Mouse (Mus musculus): ENCODE measurements around the gene Syn3. TPM values are rescaled to one million over a fixed set of nuclear protein-coding genes. Genes with fewer than 3 reads are reported as not detected.
A peak's percentile ranks its signal among the peaks of the same experiment; 100 is the strongest.
"Not testable (repeated sequence)": the region's sequence is repeated elsewhere in the genome, so short reads cannot be mapped to it uniquely, and the experiment has no call there.

The Syn3 gene
- 6.9 and 7.1 TPM in 2 replicates for polyA plus RNA-seq (2014; fragmentation: Nextera tagmentation; extraction: Ambion mirVana)

GRCm38 (mm10) chr10:86498673-86499391, at the start of gene Syn3:
TSS of gene Syn3 (minus strand) at chr10:86498896.
- H3K9ac ChIP-seq (ENCODE audit: low read length): peak within 1 kb of the TSS; percentile 78
- no peaks in the 10 kb centered on the region for H3K9me3 ChIP-seq (ENCODE audit: control insufficient read depth, low read length)
- 0% methylated on average over 21 of the region's 21 CpGs for WGBS
- peak; percentile 99 for ATAC-seq (replicated peaks; ENCODE audit: low FRiP score)
- peak within 1 kb of the TSS; percentile 73 for H3K4me2 ChIP-seq (ENCODE audit: low read depth, low read length, severe bottlenecking)
- H3K4me1 ChIP-seq (replicated peaks; ENCODE audit: control insufficient read depth, insufficient read depth, low read length): no peaks in the 10 kb centered on the region
- DNase-seq (ENCODE audit: low spot score): peak; percentile 95
- no peaks in the 10 kb centered on the region for H3K27me3 ChIP-seq (ENCODE audit: control insufficient read depth, insufficient read depth, low read length)
- no peak within 1 kb of the TSS for H3K27ac ChIP-seq (ENCODE audit: low read depth, low read length)
- H3K4me3 ChIP-seq (ENCODE audit: low read depth, low read length): peak within 1 kb of the TSS; percentile 51
- H3K36me3 ChIP-seq (ENCODE audit: control insufficient read depth, insufficient read depth, low read length): no peaks in the 10 kb centered on the region

- not testable (repeated sequence) for H3K4me2 ChIP-seq (ENCODE audit: low read depth, low read length, severe bottlenecking); H3K4me3 ChIP-seq (ENCODE audit: low read depth, low read length); ATAC-seq (replicated peaks; ENCODE audit: low FRiP score); H3K4me1 ChIP-seq (replicated peaks; ENCODE audit: control insufficient read depth, insufficient read depth, low read length); H3K9ac ChIP-seq (ENCODE audit: low read length); H3K27me3 ChIP-seq (ENCODE audit: control insufficient read depth, insufficient read depth, low read length); H3K9me3 ChIP-seq (ENCODE audit: control insufficient read depth, low read length); H3K27ac ChIP-seq (ENCODE audit: low read depth, low read length); DNase-seq (ENCODE audit: low spot score); H3K36me3 ChIP-seq (ENCODE audit: control insufficient read depth, insufficient read depth, low read length)
- WGBS: 90% methylated on average over 2 of the region's 5 CpGs
Measured at GRCm38 (mm10) chr10:86526357-86526874, 27.7 kb upstream of the Syn3 start.

DNA sequence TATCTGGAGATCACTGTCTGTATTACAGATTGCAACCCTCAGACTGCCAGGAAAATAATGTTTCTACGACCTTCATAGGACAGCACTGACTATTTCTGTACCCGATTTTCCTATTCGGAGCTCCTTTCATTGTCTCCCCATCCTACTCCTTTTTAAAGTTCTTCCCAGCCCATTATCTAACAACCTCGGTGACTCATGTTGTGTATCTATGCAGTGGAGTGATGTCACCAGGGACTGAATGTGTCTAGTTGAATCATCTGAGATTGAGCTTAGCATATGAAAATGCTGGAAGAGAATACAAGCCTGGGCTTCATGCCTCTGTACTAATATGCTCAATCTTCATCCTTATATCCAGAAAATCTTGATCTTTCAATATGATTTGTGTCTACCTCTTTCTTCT, 15.1 kb upstream of the Syn3 start:
- H3K27ac ChIP-seq (ENCODE audit: low read depth, low read length): no peak overlapping the region
- H3K27me3 ChIP-seq (ENCODE audit: control insufficient read depth, insufficient read depth, low read length): no peaks in the 10 kb centered on the region
- WGBS: 92% methylated on average over 4 of the region's 4 CpGs
- no peak for ATAC-seq (replicated peaks; ENCODE audit: low FRiP score)
- H3K9ac ChIP-seq (ENCODE audit: low read length): no peak overlapping the region
- no peaks in the 10 kb centered on the region for H3K36me3 ChIP-seq (ENCODE audit: control insufficient read depth, insufficient read depth, low read length)
- no peak for DNase-seq (ENCODE audit: low spot score)
- no peak overlapping the region for H3K4me2 ChIP-seq (ENCODE audit: low read depth, low read length, severe bottlenecking)
- H3K4me3 ChIP-seq (ENCODE audit: low read depth, low read length): no peak overlapping the region
- no peaks in the 10 kb centered on the region for H3K4me1 ChIP-seq (replicated peaks; ENCODE audit: control insufficient read depth, insufficient read depth, low read length)
- no peaks in the 10 kb centered on the region for H3K9me3 ChIP-seq (ENCODE audit: control insufficient read depth, low read length)

- H3K9me3 ChIP-seq (ENCODE audit: control insufficient read depth, low read length): no peaks in the 10 kb centered on the region
- no peaks in the 10 kb centered on the region for H3K27me3 ChIP-seq (ENCODE audit: control insufficient read depth, insufficient read depth, low read length)
- H3K36me3 ChIP-seq (ENCODE audit: control insufficient read depth, insufficient read depth, low read length): no peaks in the 10 kb centered on the region
- H3K4me3 ChIP-seq (ENCODE audit: low read depth, low read length): no peak overlapping the region
- no peak overlapping the region for H3K4me2 ChIP-seq (ENCODE audit: low read depth, low read length, severe bottlenecking)
- no peaks in the 10 kb centered on the region for H3K4me1 ChIP-seq (replicated peaks; ENCODE audit: control insufficient read depth, insufficient read depth, low read length)
- H3K9ac ChIP-seq (ENCODE audit: low read length): no peak overlapping the region
- DNase-seq (ENCODE audit: low spot score) (no peak), ATAC-seq (replicated peaks; ENCODE audit: low FRiP score) (no peak)
- H3K27ac ChIP-seq (ENCODE audit: low read depth, low read length): no peak overlapping the region
Measured at GRCm38 (mm10) chr10:86510941-86511340, 12.2 kb upstream of the Syn3 start.

DNA sequence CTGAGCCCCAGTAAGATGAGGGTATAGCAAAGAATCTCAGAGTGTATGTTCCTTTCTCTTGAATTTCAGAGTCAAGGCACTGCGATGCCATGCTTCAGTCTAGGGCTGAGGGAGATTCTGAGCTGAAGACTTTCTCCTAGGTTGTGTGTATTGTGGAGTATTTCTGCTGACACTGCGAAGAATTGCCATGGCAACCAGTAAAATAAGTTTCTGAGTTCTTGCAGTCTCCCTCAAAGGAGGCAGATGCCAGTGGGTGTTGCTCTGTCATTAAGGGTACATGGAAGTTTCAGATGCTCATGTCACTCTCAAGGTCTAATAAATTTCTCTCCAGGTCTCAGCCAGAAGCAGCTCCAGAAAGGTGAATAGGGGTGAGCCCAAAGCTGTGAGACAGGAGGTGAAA, 3.4 kb upstream of the Syn3 start:
- DNase-seq (ENCODE audit: low spot score) (no peak), ATAC-seq (replicated peaks; ENCODE audit: low FRiP score) (no peak)
- Histone ChIP-seq H3K4me2 (ENCODE audit: low read depth, low read length, severe bottlenecking) (no peak overlapping the region), H3K27me3 (ENCODE audit: control insufficient read depth, insufficient read depth, low read length) (no peaks in the 10 kb centered on the region), H3K36me3 (ENCODE audit: control insufficient read depth, insufficient read depth, low read length) (no peaks in the 10 kb centered on the region), H3K27ac (ENCODE audit: low read depth, low read length) (no peak overlapping the region), H3K4me1 (replicated peaks; ENCODE audit: control insufficient read depth, insufficient read depth, low read length) (no peaks in the 10 kb centered on the region), H3K4me3 (ENCODE audit: low read depth, low read length) (no peak overlapping the region), H3K9ac (ENCODE audit: low read length) (no peak overlapping the region), H3K9me3 (ENCODE audit: control insufficient read depth, low read length) (no peaks in the 10 kb centered on the region)
- WGBS: 81% methylated on average over 2 of the region's 2 CpGs

DNA sequence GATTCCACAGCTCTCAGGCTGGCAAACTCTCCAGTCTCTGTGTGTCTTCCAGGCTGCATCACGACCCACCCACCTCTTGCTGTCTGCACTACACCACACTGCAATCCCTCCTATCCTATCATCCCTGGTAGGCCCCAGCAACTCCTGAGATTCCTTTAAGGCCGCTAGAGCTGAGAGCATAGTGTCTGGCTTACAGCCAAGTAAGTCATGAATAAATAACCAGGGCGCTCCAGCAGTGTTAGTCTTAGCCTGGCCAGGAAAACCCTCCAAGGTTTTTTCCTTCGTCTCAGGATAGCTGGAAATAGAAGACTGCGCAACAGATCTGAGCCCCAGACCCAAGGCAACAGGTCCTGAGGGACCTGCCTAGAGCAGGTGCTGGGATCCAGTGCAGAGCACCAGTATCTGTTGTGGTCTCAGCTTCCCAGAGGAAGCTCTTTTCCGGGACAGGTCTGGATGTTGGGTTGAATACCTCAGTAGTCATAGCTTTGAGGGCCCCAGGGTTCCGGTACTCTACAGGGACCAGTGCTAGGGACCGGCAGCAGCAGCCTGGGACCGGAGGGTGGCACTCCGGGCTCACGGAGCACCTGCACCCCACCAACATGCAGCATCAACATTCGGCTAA, 534 bp downstream of the Syn3 start:
- Histone ChIP-seq H3K4me1 (replicated peaks; ENCODE audit: control insufficient read depth, insufficient read depth, low read length) (no peaks in the 10 kb centered on the region), H3K27ac (ENCODE audit: low read depth, low read length) (no peak overlapping the region), H3K27me3 (ENCODE audit: control insufficient read depth, insufficient read depth, low read length) (no peaks in the 10 kb centered on the region), H3K4me3 (ENCODE audit: low read depth, low read length) (peak overlapping the region; percentile 51), H3K9me3 (ENCODE audit: control insufficient read depth, low read length) (no peaks in the 10 kb centered on the region), H3K4me2 (ENCODE audit: low read depth, low read length, severe bottlenecking) (peak overlapping the region; percentile 73), H3K9ac (ENCODE audit: low read length) (peak overlapping the region; percentile 78), H3K36me3 (ENCODE audit: control insufficient read depth, insufficient read depth, low read length) (no peaks in the 10 kb centered on the region)
- 4% methylated on average over 12 of the region's 12 CpGs for WGBS
- peak; percentile 59 for DNase-seq (ENCODE audit: low spot score)
- ATAC-seq (replicated peaks; ENCODE audit: low FRiP score): peak; percentile 82

DNA sequence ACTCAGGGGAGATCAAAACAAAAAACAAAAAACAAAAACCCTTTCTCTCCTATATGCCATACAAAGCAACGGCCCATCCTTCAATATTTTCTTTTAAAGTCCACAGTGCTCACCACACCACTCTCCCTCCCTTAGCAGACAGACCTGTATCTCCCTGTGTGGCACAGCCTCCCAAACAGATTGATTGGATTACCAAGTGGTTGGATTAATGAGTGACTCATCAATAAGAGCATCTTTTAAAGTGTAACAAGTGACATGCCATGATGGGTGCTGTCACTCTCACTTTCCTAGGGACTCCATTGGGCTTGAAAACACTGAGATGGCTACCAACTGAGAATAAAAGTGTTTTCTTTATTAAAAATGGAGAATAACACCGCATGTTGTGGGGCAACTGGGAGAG, 2.8 kb downstream of the Syn3 start:
- H3K9me3 ChIP-seq (ENCODE audit: control insufficient read depth, low read length): no peaks in the 10 kb centered on the region
- WGBS: 85% methylated on average over 2 of the region's 2 CpGs
- DNase-seq (ENCODE audit: low spot score): no peak

GRCm38 (mm10) chr10:86493140-86493539, 5.6 kb downstream of the Syn3 start:
- ATAC-seq (replicated peaks; ENCODE audit: low FRiP score) (no peak), DNase-seq (ENCODE audit: low spot score) (no peak)
- Histone ChIP-seq H3K4me1 (replicated peaks; ENCODE audit: control insufficient read depth, insufficient read depth, low read length) (peaks cover 5% of the 10 kb centered on the region; the same call in 1 of the 2 replicates), H3K9me3 (ENCODE audit: control insufficient read depth, low read length) (no peaks in the 10 kb centered on the region), H3K27me3 (ENCODE audit: control insufficient read depth, insufficient read depth, low read length) (no peaks in the 10 kb centered on the region), H3K4me3 (ENCODE audit: low read depth, low read length) (no peak overlapping the region), H3K9ac (ENCODE audit: low read length) (no peak overlapping the region), H3K4me2 (ENCODE audit: low read depth, low read length, severe bottlenecking) (no peak overlapping the region), H3K36me3 (ENCODE audit: control insufficient read depth, insufficient read depth, low read length) (no peaks in the 10 kb centered on the region), H3K27ac (ENCODE audit: low read depth, low read length) (no peak overlapping the region)
- WGBS: 81% methylated on average over 5 of the region's 5 CpGs

More for the DNA sequence above, 2.8 kb downstream of the Syn3 start:
- peaks cover 5% of the 10 kb centered on the region; the same call in 1 of the 2 replicates for H3K4me1 ChIP-seq (replicated peaks; ENCODE audit: control insufficient read depth, insufficient read depth, low read length)
- no peak overlapping the region for H3K27ac ChIP-seq (ENCODE audit: low read depth, low read length)
- no peak overlapping the region for H3K4me3 ChIP-seq (ENCODE audit: low read depth, low read length)
- H3K36me3 ChIP-seq (ENCODE audit: control insufficient read depth, insufficient read depth, low read length): no peaks in the 10 kb centered on the region
- ATAC-seq (replicated peaks; ENCODE audit: low FRiP score): no peak
- no peak overlapping the region for H3K9ac ChIP-seq (ENCODE audit: low read length)
- H3K27me3 ChIP-seq (ENCODE audit: control insufficient read depth, insufficient read depth, low read length): no peaks in the 10 kb centered on the region
- H3K4me2 ChIP-seq (ENCODE audit: low read depth, low read length, severe bottlenecking): no peak overlapping the region
